Mouse (Mus musculus) central nervous system, embryonic 14 days (tissue): ENCODE measurements around the gene Trip6. TPM values are rescaled to one million over a fixed set of nuclear protein-coding genes. Genes with fewer than 3 reads are reported as not detected.

Experiments
- polyA plus RNA-seq: library from polyadenylated mRNA; depleted of rRNA; stranded (reverse); fragments of >200 nt; gene quantifications from 2 replicates; pipeline ENCODE4 v1.2.3, GENCODE M21; 2012; rRNA removed

Trip6 gene
- polyA plus RNA-seq = 30.8 and 46.3 TPM in 2 replicates

GRCm38 (mm10) chr5:137314193-137315083 is at the start of gene Trip6:
Trip6 (minus strand) TSS chr5:137314404.

GRCm38 (mm10) chr5:137349384-137350204 is 35.4 kb upstream of the Trip6 start, which contains the start of gene Ephb4:
Ephb4 (plus strand) TSS chr5:137350109.

GRCm38 (mm10) chr5:137333512-137334174 is 19.4 kb upstream of the Trip6 start, which contains the start of gene Slc12a9:
Slc12a9 (minus strand) TSS chr5:137333597.

GRCm38 (mm10) chr5:137307071-137307912 is 6.9 kb downstream of the Trip6 start, which contains the start of gene Srrt:
Srrt (minus strand) TSS chr5:137307674.

GRCm38 (mm10) chr5:137293839-137294743 is 20.1 kb downstream of the Trip6 start, which contains the start of gene Ufsp1:
Ufsp1 (plus strand) TSS chr5:137294629.

GRCm38 (mm10) chr5:137287032-137287952 is 26.9 kb downstream of the Trip6 start, which contains the start of gene Ache:
Ache (plus strand) TSS chr5:137287519.

Other genes starting within 250 kb of the Trip6 start
- gene Serpine1, start 242.1 kb downstream of the Trip6 start, polyA plus RNA-seq = 2.2 and 3.3 TPM in 2 replicates
- gene Trim56, start 198.2 kb downstream of the Trip6 start, polyA plus RNA-seq = 1.8 TPM in 2 replicates
- not detected in 2 replicates for gene Muc3, start 165.1 kb downstream of the Trip6 start, polyA plus RNA-seq
- gene Muc3a, start 102.0 kb downstream of the Trip6 start, polyA plus RNA-seq = 0.80 and 1.2 TPM in 2 replicates
- 16.9 and 25.6 TPM in 2 replicates for gene Ache, start 26.9 kb downstream of the Trip6 start, polyA plus RNA-seq
- gene Ufsp1, start 19.8 kb downstream of the Trip6 start, polyA plus RNA-seq = 10.2 and 11.9 TPM in 2 replicates
- gene Srrt, start 6.7 kb downstream of the Trip6 start, polyA plus RNA-seq = 270 and 293 TPM in 2 replicates
- 27.5 and 30.6 TPM in 2 replicates for gene Slc12a9, start 19.2 kb upstream of the Trip6 start, polyA plus RNA-seq
- gene Ephb4, start 35.7 kb upstream of the Trip6 start, polyA plus RNA-seq = 17.8 and 30.7 TPM in 2 replicates
- gene Zan, start 162.7 kb upstream of the Trip6 start, polyA plus RNA-seq = 0.26 and 0.64 TPM in 2 replicates
- gene Pop7, start 188.1 kb upstream of the Trip6 start, polyA plus RNA-seq = 63.7 and 67.0 TPM in 2 replicates
- gene Gigyf1, start 204.1 kb upstream of the Trip6 start, polyA plus RNA-seq = 56.8 and 62.1 TPM in 2 replicates
- gene Epo, start 218.8 kb upstream of the Trip6 start, polyA plus RNA-seq = not detected in 2 replicates
- 859 and 883 TPM in 2 replicates for gene Gnb2, start 219.1 kb upstream of the Trip6 start, polyA plus RNA-seq
- gene Actl6b, start 239.1 kb upstream of the Trip6 start, polyA plus RNA-seq = 237 and 255 TPM in 2 replicates